Mouse (Mus musculus): ENCODE data around the gene Dok5. TPM values are rescaled to one million over a fixed set of nuclear protein-coding genes. Genes with fewer than 3 reads are reported as not detected.

The Dok5 gene
- 1 to 10 TPM; 1.7 to 1.9 TPM for total RNA-seq (2021)
- long read RNA-seq, experiment 1, partial matches to known transcripts: 0 of 2 reads
- long read RNA-seq, experiment 1, other reads (novel, unspliced or antisense): 1 of 2 reads
- long read RNA-seq, experiment 2, partial matches to known transcripts: 0 of 2 reads
- long read RNA-seq, experiment 2, other reads (novel, unspliced or antisense): 1 of 2 reads

- DNase-seq (ENCODE audit: low spot score in 2 of 2): peak; percentile 8 to 18
Measured at GRCm38 (mm10) chr2:170731632-170732561, at the start of gene Dok5. Dok5 (plus strand) TSS chr2:170731807.

- DNase-seq (ENCODE audit: low spot score in 2 of 2): no peak
Measured at GRCm38 (mm10) chr2:170683385-170683784, 48.2 kb upstream of the Dok5 start.

- no peak for DNase-seq (ENCODE audit: low spot score in 2 of 2)
Measured at GRCm38 (mm10) chr2:170695071-170695936, 36.3 kb upstream of the Dok5 start.

GRCm38 (mm10) chr2:170695937-170696510 lies 35.6 kb upstream of the Dok5 start:
- no peak for DNase-seq (ENCODE audit: low spot score in 2 of 2)

- DNase-seq (ENCODE audit: low spot score in 2 of 2): no peak
Measured at GRCm38 (mm10) chr2:170700471-170700870, 31.1 kb upstream of the Dok5 start.

GRCm38 (mm10) chr2:170706488-170706887 lies 25.1 kb upstream of the Dok5 start:
- no peak for DNase-seq (ENCODE audit: low spot score in 2 of 2)

GRCm38 (mm10) chr2:170707672-170708071 lies 23.9 kb upstream of the Dok5 start:
- no peak for DNase-seq (ENCODE audit: low spot score in 2 of 2)

GRCm38 (mm10) chr2:170708901-170709300 lies 22.7 kb upstream of the Dok5 start:
- DNase-seq (ENCODE audit: low spot score in 2 of 2): no peak

- no peak for DNase-seq (ENCODE audit: low spot score in 2 of 2)
Measured at GRCm38 (mm10) chr2:170712658-170713285, 18.8 kb upstream of the Dok5 start.

GRCm38 (mm10) chr2:170720386-170720785 lies 11.2 kb upstream of the Dok5 start:
- no peak for DNase-seq (ENCODE audit: low spot score in 2 of 2)

GRCm38 (mm10) chr2:170724136-170724535 lies 7.5 kb upstream of the Dok5 start:
- no peak for DNase-seq (ENCODE audit: low spot score in 2 of 2)

GRCm38 (mm10) chr2:170724716-170725115 lies 6.9 kb upstream of the Dok5 start:
- no peak for DNase-seq (ENCODE audit: low spot score in 2 of 2)

GRCm38 (mm10) chr2:170725796-170726195 lies 5.8 kb upstream of the Dok5 start:
- no peak for DNase-seq (ENCODE audit: low spot score in 2 of 2)

- no peak for DNase-seq (ENCODE audit: low spot score in 2 of 2)
Measured at GRCm38 (mm10) chr2:170726996-170727710, 4.5 kb upstream of the Dok5 start.

- DNase-seq (ENCODE audit: low spot score in 2 of 2): no peak
Measured at GRCm38 (mm10) chr2:170728864-170729263, 2.7 kb upstream of the Dok5 start.

- no peak for DNase-seq (ENCODE audit: low spot score in 2 of 2)
Measured at GRCm38 (mm10) chr2:170729661-170730060, 1.9 kb upstream of the Dok5 start.

GRCm38 (mm10) chr2:170730136-170730535 lies 1.5 kb upstream of the Dok5 start:
- DNase-seq (ENCODE audit: low spot score in 2 of 2): no peak

- DNase-seq (ENCODE audit: low spot score in 2 of 2): no peak
Measured at GRCm38 (mm10) chr2:170730781-170731180, 826 bp upstream of the Dok5 start.

GRCm38 (mm10) chr2:170731205-170731604 lies 402 bp upstream of the Dok5 start:
- DNase-seq (ENCODE audit: low spot score in 2 of 2): no peak

GRCm38 (mm10) chr2:170733671-170734070 lies 2.1 kb downstream of the Dok5 start:
- no peak for DNase-seq (ENCODE audit: low spot score in 2 of 2)

Measured in adrenal gland, postnatal 4 days (tissue).